Mouse (Mus musculus) embryonic facial prominence, embryonic 10.5 days (tissue): ENCODE measurements around the gene Clint1. TPM values are rescaled to one million over a fixed set of nuclear protein-coding genes. Genes with fewer than 3 reads are reported as not detected.
"Not testable (repeated sequence)": the region's sequence is repeated elsewhere in the genome, so short reads cannot be mapped to it uniquely, and the experiment has no call there.

Source experiments
- DNase-seq: peaks from one replicate; pipeline ENCODE4 v3.0.0-alpha.2; 2017; ENCODE audit warnings: low spot score
- H3K27ac ChIP-seq: fragments of 300-500 bp; sonication (generic); replicated peaks from 2 replicates; pipeline ENCODE4 v1.5.1; 2016; ENCODE audit warnings: mild to moderate bottlenecking
- H3K27me3 ChIP-seq: fragments of 300-500 bp; sonication (generic); replicated peaks from 2 replicates; pipeline ENCODE4 v1.6.1; 2016; ENCODE audit warnings: low read depth, mild to moderate bottlenecking; ENCODE audit not compliant: poor library complexity, severe bottlenecking
- H3K36me3 ChIP-seq: fragments of 300-500 bp; sonication (generic); replicated peaks from 2 replicates; pipeline ENCODE4 v1.6.1; 2016; ENCODE audit warnings: mild to moderate bottlenecking, moderate library complexity
- H3K4me1 ChIP-seq: fragments of 300-500 bp; sonication (generic); 2 replicates; pipeline ENCODE4 v1.6.1; 2016
- H3K4me3 ChIP-seq: fragments of 300-500 bp; sonication (generic); 2 replicates; pipeline ENCODE4 v1.5.1; 2016; ENCODE audit warnings: mild to moderate bottlenecking, moderate library complexity
- H3K9me3 ChIP-seq: fragments of 300-500 bp; sonication (generic); 2 replicates; pipeline ENCODE4 v1.6.1; 2016; ENCODE audit warnings: mild to moderate bottlenecking
- WGBS: fragments of 180-500 bp; shearing (Covaris S2); methylation state at CpG from one replicate; pipeline ENCODE4 v1.1.7; 2016; 5-methylcytosine and 5-hydroxymethylcytosine counted together
- polyA plus RNA-seq: library from polyadenylated mRNA; unstranded; fragments of >200 nt; fragmentation: Nextera tagmentation; extraction: Ambion mirVana; gene quantifications from 2 replicates; pipeline ENCODE4 v1.2.1, GENCODE M21; 2016

Clint1 gene
- polyA plus RNA-seq, 1 experiment from 2014 or later, result 63.7 TPM

DNA sequence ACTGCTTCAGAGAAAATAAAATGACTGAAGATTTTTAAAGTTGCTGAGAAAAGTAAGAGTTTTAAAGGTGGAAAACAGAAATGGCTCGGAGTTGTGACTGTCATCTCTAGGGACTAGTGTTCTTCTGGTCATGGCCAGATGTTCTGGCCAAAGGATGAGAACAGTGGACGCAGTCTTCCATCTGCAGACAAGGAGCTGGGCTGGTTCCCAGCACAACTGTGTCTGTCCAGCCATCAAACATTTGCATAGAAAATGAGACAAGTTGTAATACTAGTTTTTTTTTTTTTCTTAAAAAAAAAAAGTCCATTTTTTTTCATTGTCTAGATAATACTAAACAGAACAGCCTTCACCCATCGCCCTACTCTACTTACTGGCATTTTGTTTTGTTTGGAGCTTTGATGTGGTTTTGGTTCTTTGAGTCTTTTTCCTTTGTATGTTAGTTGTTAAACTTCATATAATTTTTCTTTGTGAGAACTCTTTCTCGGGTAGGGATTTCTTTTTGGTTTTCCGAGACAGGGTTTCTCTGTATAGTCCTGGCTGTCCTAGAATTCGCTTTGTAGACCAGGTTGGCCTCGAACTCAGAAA, 23.6 kb downstream of the Clint1 start:
- peaks cover 6% of the 10 kb centered on the region; the same call in 1 of the 2 replicates for H3K4me1 ChIP-seq
- H3K27ac ChIP-seq, result no peak overlapping the region
- no peaks in the 10 kb centered on the region for H3K9me3 ChIP-seq
- H3K4me3 ChIP-seq, result no peak overlapping the region
- 95% methylated on average over 7 of the region's 7 CpGs for WGBS
- peaks cover 31% of the 10 kb centered on the region for H3K36me3 ChIP-seq
- no peak for DNase-seq
- no peaks in the 10 kb centered on the region for H3K27me3 ChIP-seq

DNA sequence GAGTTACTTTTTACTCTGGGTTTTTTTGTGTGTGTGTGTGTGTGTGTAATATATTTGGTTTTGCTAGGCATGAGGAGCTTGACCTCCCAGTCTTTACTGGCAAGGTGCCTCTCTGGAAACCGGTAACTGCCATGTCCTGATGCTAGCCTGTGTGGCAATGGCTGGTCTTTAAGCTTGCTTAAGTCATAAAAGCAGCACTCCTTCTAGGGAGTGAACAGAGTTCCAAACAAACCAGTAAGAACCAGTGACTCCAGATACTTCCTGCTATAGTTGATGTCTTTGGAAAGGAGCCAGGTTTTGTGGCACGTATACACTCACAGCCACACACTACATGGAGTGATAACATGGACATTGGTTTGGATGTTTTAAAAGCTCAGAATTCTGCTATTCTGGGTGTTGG, 24.2 kb downstream of the Clint1 start:
- Histone ChIP-seq H3K4me1 (peaks cover 7% of the 10 kb centered on the region), H3K9me3 (no peaks in the 10 kb centered on the region), H3K27ac (no peak overlapping the region), H3K4me3 (no peak overlapping the region), H3K36me3 (peaks cover 28% of the 10 kb centered on the region), H3K27me3 (no peaks in the 10 kb centered on the region)
- WGBS, result 95% methylated on average over 2 of the region's 2 CpGs
- no peak for DNase-seq

DNA sequence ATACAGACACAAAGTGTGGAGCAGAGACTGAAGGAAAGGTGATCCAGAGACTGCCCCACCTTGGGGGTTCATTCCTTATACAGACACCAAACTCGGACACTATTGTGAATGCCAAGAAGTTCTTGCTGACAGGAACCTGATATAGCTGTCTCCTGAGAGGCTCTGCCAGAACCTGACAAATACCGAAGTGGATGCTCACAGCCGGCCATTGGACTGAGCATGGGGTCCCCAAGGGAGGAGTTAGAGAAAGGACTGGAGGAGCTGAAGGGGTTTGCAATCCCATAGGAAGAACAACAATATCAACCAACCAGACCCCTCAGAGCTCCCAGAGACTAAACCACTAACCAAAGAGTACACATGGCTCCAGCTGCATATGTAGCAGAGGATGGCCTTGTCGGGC, 27.5 kb downstream of the Clint1 start:
- 75% methylated on average over 4 of the region's 4 CpGs for WGBS
- H3K27me3 ChIP-seq, DNase-seq, H3K4me3 ChIP-seq, H3K27ac ChIP-seq, H3K9me3 ChIP-seq: not testable (repeated sequence)
- H3K36me3 ChIP-seq, result peaks cover 15% of the 10 kb centered on the region
- peaks cover 13% of the 10 kb centered on the region for H3K4me1 ChIP-seq

DNA sequence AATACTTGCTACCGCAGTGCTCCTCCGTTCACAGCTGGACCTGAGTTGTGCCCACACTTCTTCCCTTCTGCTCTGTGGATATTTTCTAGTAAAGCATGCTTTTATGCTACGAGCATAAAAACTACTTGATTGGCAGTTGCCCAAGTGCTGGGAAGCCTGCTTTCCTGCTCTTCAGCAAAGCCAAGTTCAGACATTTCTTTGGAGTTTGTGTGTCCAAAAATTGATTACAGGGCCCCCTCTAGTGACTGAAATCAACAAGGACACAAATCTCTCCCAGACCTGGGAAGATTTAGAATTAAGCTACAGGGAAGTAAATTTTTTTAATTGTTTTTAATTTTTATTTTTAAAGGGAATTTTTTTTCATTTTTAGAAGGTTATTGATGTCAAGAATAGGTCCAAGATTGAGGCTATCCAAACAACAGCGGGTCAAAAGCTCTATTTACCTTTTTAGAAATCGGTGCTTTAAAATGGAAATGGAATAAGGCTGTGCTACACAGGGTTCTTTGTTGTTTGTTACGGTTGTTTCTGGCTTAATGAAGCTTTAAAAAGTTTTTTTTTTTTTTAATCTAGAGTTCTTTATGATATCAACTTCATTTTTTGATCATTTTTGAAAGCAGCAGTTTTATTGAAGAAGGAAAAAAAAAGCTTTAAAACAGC, 29.3 kb downstream of the Clint1 start:
- no peaks in the 10 kb centered on the region for H3K9me3 ChIP-seq
- H3K27ac ChIP-seq, result no peak overlapping the region
- H3K27me3 ChIP-seq, result no peaks in the 10 kb centered on the region
- DNase-seq, result no peak
- H3K4me3 ChIP-seq, result no peak overlapping the region
- 68% methylated on average over 6 of the region's 6 CpGs for WGBS
- H3K4me1 ChIP-seq, result peaks cover 13% of the 10 kb centered on the region
- peaks cover 25% of the 10 kb centered on the region for H3K36me3 ChIP-seq

- Histone ChIP-seq H3K4me3 (no peak overlapping the region), H3K27me3 (no peaks in the 10 kb centered on the region), H3K9me3 (no peaks in the 10 kb centered on the region), H3K27ac (no peak overlapping the region), H3K36me3 (peaks cover 29% of the 10 kb centered on the region), H3K4me1 (peaks cover 13% of the 10 kb centered on the region)
- WGBS, result 45% methylated on average over 5 of the region's 5 CpGs
- no peak for DNase-seq
These were observed 29.8 kb downstream of the Clint1 start for GRCm38 (mm10) chr11:45881683-45882068.

- Histone ChIP-seq H3K4me1 (peaks cover 13% of the 10 kb centered on the region), H3K9me3 (no peaks in the 10 kb centered on the region), H3K27me3 (no peaks in the 10 kb centered on the region), H3K36me3 (peaks cover 46% of the 10 kb centered on the region), H3K4me3 (no peak overlapping the region), H3K27ac (no peak overlapping the region)
- DNase-seq, result no peak
- WGBS, result 67% methylated on average over 8 of the region's 8 CpGs
These were observed 31.6 kb downstream of the Clint1 start for GRCm38 (mm10) chr11:45883270-45883931.

DNA sequence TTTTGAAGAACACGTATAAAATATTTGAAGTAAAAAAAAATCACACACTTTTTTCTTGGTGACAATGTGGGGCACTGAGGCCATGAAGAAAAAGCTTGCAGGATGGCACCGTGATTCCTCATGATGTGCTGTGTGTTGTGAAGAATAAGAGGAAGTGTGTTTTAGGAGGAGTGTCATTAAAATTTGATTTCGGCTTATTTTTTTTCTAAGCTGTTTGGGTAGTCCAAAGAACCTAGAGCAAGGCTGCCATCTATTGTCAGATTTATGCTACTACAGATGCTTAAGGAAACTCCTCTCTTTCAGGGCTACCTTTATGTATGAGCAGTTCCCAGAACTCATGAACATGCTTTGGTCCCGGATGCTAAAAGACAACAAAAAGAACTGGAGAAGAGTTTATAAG, 32.2 kb downstream of the Clint1 start:
- peaks cover 52% of the 10 kb centered on the region for H3K36me3 ChIP-seq
- no peaks in the 10 kb centered on the region for H3K9me3 ChIP-seq
- no peaks in the 10 kb centered on the region for H3K27me3 ChIP-seq
- DNase-seq, result no peak
- H3K4me3 ChIP-seq, result no peak overlapping the region
- H3K27ac ChIP-seq, result no peak overlapping the region
- H3K4me1 ChIP-seq, result peaks cover 13% of the 10 kb centered on the region
- 77% methylated on average over 4 of the region's 4 CpGs for WGBS

GRCm38 (mm10) chr11:45885606-45886230, 33.9 kb downstream of the Clint1 start:
- H3K36me3 ChIP-seq, result peaks cover 64% of the 10 kb centered on the region
- no peak for DNase-seq

GRCm38 (mm10) chr11:45886596-45886995, 34.7 kb downstream of the Clint1 start:
- H3K36me3 ChIP-seq, result peaks cover 73% of the 10 kb centered on the region
- DNase-seq, result no peak
- H3K27me3 ChIP-seq, result no peaks in the 10 kb centered on the region
- peaks cover 7% of the 10 kb centered on the region; the same call in 1 of the 2 replicates for H3K4me1 ChIP-seq
- no peak overlapping the region for H3K27ac ChIP-seq
- 94% methylated on average over 5 of the region's 5 CpGs for WGBS
- H3K9me3 ChIP-seq, result no peaks in the 10 kb centered on the region
- no peak overlapping the region for H3K4me3 ChIP-seq

More at GRCm38 (mm10) chr11:45885606-45886230, 33.9 kb downstream of the Clint1 start:
- peaks cover 10% of the 10 kb centered on the region; the same call in 1 of the 2 replicates for H3K4me1 ChIP-seq
- WGBS, result 86% methylated on average over 5 of the region's 5 CpGs
- H3K27me3 ChIP-seq, result no peaks in the 10 kb centered on the region
- no peak overlapping the region for H3K4me3 ChIP-seq
- no peak overlapping the region for H3K27ac ChIP-seq
- no peaks in the 10 kb centered on the region for H3K9me3 ChIP-seq

DNA sequence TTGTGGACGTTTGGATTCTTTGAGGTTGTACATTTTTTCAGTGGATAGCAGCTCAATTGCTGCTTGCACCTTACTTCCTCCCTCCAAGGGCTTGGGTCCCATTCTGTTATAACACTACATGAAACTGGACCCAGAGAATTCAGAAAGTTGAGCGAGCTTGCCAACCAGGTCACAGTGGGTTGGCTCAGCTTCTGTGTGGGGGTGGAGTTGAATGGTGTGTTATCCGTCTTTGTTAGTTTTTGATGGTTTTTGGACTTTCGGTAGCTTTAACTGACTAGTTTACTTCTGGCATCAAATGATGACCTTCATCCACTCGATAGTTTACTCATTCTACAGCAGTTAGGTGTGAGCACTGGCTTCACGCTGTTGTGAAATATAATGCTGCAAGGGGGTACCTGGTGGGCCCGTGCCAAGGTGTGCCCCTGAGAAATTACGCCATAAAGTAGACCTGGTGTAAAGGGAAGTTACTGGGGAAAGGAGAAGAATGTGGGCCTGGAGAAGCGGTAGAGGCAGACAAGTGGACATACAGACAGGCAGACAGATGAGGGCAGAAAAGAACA, 36.7 kb downstream of the Clint1 start:
- no peaks in the 10 kb centered on the region for H3K27me3 ChIP-seq
- H3K4me3 ChIP-seq, result no peak overlapping the region
- H3K4me1 ChIP-seq, result peaks cover under 1% of the 10 kb centered on the region; the same call in 1 of the 2 replicates
- no peak for DNase-seq
- peaks cover 92% of the 10 kb centered on the region for H3K36me3 ChIP-seq
- WGBS, result 92% methylated on average over 9 of the region's 9 CpGs
- no peaks in the 10 kb centered on the region for H3K9me3 ChIP-seq
- no peak overlapping the region for H3K27ac ChIP-seq

GRCm38 (mm10) chr11:45889981-45890380, 38.1 kb downstream of the Clint1 start:
- peaks cover 99% of the 10 kb centered on the region for H3K36me3 ChIP-seq
- no peaks in the 10 kb centered on the region for H3K27me3 ChIP-seq
- H3K4me3 ChIP-seq, result no peak overlapping the region
- WGBS, result 85% methylated on average over 3 of the region's 3 CpGs
- H3K4me1 ChIP-seq, result no peaks in the 10 kb centered on the region
- no peak overlapping the region for H3K27ac ChIP-seq
- no peak for DNase-seq
- H3K9me3 ChIP-seq, result no peaks in the 10 kb centered on the region

DNA sequence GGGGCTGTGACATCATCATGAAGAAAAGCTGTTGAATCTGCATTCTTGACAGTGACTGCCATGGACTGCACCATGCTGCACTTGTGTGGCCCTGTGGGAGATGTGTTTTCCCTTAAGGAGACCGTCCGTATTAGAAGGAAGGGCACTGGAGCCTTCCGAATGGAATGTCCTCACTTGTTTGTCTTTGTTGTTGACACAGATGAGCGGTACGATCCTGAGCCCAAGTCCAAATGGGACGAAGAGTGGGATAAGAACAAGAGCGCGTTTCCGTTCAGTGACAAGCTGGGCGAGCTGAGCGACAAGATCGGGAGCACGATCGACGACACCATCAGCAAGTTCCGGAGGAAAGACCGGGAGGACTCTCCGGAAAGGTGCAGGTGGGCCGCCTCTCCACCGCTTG, 38.6 kb downstream of the Clint1 start:
- Histone ChIP-seq H3K4me3 (no peak overlapping the region), H3K9me3 (no peaks in the 10 kb centered on the region), H3K4me1 (no peaks in the 10 kb centered on the region), H3K27me3 (no peaks in the 10 kb centered on the region), H3K36me3 (peaks cover 100% of the 10 kb centered on the region), H3K27ac (no peak overlapping the region)
- WGBS, result 90% methylated on average over 20 of the region's 20 CpGs
- DNase-seq, result no peak
